Mouse (Mus musculus): Measurements from ENCODE around the gene 2900026A02Rik.

Gene 2900026A02Rik

GRCm38 (mm10) chr5:113210314-113210713 lies 10.7 kb downstream of the 2900026A02Rik start:
- DNase-seq: no peak

GRCm38 (mm10) chr5:113209898-113210297 lies 11.1 kb downstream of the 2900026A02Rik start:
- DNase-seq: no peak

DNA sequence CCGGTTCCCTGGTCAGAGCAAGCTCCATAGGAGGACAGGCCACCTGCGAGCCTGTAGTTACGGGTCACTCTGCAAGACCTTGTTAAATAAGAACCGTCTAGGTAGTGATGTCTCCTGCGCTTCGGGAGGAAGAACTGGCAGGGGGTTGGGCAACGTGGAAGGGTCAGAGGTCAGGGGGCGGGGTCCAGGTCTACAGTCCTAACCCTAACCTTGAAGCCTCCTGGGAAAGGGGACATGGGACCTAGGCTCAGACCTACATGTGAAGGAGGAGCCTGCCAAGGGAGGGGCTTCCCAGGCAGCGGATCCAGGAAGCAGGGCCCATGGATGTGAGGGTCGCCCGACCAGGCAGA lies 11.7 kb downstream of the 2900026A02Rik start:
- no peak for DNase-seq

GRCm38 (mm10) chr5:113208622-113209400 lies 12.2 kb downstream of the 2900026A02Rik start:
- peak; percentile 24 for DNase-seq

DNA sequence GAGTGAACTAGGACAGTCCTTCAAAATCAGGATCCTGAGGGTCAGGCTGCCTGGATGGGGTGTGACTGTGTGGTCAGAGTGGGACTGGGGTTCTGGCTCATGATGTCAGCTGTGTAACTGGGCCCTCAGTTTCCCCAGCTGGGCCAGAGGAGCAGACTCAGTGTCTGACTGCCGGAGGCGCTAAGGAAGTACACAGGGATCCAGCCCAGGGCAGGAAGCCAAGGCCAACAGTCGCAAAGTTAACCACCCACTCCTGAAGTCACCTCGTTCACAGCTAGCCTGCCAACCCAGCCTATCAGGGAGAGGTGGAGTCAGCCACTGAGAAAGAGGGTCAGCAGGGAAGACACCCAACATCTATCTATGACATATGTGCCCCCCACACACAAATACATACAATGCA lies 13.0 kb downstream of the 2900026A02Rik start:
- DNase-seq: no peak

GRCm38 (mm10) chr5:113206670-113207352 lies 14.2 kb downstream of the 2900026A02Rik start:
- DNase-seq: no peak

- DNase-seq: no peak
These were observed 16.8 kb downstream of the 2900026A02Rik start for GRCm38 (mm10) chr5:113204193-113204592.

DNA sequence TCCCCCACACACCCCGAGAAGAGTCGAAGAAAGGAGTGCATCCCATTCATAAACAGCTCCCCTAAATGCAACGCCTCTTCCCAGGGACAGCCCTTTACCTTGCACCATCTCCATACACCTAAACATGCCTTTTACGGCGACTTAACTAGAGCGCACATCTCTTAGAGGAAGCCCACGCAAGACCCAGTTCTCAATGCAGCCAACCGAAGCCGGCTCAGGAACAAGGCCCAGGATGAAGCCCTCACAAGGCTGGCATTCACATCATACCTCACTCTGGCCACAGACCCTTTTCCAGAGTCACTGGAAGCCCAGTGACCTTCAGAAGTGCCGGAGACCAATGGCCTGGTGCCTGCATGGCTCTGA lies 21.3 kb downstream of the 2900026A02Rik start:
- no peak for DNase-seq

- DNase-seq: no peak
These were observed 21.8 kb downstream of the 2900026A02Rik start for GRCm38 (mm10) chr5:113199126-113199771.

- DNase-seq: no peak
These were observed 23.9 kb downstream of the 2900026A02Rik start for GRCm38 (mm10) chr5:113196916-113197794.

- no peak for DNase-seq
These were observed 25.1 kb downstream of the 2900026A02Rik start for GRCm38 (mm10) chr5:113195907-113196306.

DNA sequence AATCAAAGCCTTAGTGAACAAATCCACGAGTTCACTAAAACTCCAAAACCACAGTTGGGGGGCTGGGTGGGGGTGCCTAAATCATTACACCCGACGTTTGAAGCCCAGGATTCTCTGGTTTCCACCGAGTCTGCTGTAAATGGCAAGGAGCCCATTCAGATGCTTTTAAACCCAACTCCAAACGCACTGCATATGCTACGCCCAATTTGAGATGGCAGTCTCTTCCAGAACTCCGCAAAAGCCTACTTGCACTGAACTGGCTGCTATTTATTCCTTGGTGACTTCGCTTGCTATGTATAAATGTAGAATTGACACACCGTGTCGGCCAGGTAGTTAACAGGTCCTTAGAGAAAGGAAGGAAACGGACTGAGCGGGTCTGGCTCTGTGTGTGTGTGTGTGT lies 25.6 kb downstream of the 2900026A02Rik start:
- DNase-seq: no peak

DNA sequence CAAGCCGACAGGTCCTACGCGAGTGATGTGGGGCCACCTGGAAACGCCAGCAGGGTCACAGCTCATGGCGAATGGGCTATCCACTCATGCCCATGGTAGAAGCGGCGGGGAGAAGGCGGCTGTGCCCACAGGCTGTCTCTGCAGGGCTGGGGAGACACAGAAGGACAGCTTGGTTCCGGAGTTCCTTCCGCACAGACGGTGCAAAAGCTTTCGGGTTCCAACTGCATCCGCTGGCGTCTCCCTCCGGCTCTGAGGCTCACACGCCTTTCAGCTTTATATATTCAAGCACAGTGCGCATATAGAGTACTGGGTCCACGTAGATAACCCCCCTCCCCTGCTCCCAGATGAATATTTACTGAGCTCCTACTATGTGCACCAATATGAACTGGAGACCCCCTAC lies 27.3 kb downstream of the 2900026A02Rik start:
- no peak for DNase-seq

DNA sequence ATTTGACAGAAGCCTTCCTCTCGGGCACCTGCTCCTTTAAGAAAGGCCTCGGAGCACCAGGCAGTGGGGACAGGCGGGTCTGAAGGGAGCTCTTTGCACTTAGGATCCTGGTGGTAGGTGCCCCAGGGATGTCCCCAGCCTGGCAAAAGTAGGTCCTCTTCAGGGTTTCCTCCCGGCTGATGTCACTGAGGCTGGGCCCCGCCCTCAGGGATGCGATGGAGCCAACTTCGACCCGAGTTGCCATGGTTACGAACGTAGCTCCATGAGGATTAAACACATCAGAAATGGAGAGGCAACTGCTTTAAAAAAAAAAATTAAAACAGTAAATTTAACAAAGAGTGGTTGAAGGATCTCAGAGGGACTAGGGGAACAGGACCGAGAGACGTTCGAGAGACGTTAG lies 29.1 kb downstream of the 2900026A02Rik start:
- DNase-seq: no peak

DNA sequence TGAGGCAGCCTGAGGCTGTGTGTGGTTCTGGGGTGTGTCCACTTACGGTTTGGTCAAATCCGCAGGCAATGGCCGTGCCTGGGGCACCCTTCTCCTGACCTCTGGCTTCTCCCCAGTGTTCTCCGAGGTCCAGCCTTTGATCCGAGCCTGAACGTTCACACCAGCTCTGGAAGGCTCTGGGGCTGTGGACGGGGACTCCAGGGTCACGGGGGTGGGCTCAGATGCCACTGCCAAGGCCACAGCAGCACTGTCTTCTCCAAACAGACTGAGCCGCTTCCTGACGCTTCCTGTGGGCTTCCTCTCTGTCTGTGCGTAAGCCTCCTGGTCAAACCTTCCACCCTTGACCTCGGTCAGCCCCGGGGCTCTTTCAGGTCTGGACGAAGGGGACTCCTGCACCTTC lies 30.5 kb downstream of the 2900026A02Rik start:
- DNase-seq: no peak

DNA sequence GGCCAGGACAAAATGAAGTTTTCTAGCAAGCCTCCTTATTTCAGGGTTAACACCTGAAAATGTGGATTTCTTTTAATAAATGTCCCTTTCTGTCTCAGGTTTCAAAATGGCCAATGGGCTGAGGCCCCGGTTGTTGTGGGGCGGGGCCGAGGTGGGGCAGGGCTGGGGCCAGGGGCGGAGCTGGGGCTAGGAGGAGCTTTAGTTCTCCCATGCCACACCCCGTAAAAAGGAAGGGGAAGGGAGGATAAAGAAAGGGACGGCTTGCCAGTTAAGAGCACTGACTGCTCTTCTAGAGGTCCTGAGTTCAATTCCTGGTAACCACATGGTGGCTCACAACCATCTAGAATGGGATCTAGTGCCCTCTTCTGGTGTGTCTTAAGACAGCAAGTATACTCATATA lies 39.6 kb downstream of the 2900026A02Rik start:
- DNase-seq: no peak

DNA sequence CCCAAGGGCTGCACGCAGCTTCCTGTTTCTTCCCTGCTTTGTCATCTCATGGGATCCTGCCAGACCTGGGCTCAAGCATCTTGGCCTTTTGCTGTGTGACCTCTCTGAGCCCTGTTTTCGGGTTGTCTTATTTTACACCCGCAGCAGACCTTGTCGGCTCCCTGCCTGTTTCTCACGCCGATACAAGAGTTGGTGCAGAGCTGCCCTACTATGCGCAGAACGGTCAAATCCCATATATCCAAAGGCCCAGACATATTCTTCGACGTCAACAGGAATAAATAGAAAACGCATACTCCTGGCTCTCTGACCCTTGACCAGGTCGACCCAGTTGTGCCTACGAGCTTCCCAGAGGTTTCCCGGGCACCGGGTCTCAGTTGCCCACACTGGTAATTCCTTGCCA lies 40.3 kb downstream of the 2900026A02Rik start:
- no peak for DNase-seq

DNA sequence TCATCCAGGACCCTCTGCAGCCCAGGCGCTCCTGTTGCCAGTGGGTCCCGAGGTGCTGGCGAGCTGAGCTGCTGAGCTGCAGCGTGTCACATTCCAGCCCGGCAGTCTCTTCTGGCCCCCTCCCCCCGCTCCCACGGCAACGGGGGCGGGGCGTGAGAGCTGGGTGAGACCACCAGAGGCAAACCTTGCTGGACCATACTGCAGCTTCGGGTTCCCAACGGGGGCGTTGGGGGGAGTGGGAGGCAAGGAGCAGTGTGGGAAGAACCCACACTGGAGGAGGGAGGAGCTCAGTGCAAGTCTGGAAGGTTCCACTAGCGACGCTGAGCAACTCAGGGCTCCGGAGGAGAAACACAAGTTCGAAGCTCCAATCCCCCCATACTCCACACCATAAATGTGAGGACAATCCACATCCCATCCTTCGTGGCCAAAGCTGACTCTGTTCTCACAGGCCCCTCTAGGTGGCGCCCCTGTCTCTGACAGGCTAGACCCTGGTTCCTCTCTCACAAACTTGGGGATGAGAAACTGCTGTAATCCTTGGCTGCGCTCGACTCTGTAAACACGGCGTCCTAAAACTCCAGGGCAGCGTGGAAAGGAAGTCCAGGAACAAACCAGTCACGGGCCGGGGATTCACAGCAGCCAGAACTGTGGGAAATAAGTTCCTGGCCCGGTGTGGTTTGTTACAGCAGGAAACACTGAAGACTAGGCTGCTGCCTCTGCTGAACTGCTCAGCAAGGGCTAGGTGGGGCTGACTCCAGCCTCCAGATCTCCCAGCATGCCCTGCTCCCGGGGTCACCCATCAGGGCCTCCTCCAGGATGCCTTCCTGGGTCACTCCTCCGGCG lies 41.0 kb downstream of the 2900026A02Rik start:
- DNase-seq: peak; percentile 73

GRCm38 (mm10) chr5:113179451-113179842 lies 41.6 kb downstream of the 2900026A02Rik start:
- DNase-seq: no peak

- DNase-seq: no peak
These were observed 45.1 kb downstream of the 2900026A02Rik start for GRCm38 (mm10) chr5:113175976-113176375.

DNA sequence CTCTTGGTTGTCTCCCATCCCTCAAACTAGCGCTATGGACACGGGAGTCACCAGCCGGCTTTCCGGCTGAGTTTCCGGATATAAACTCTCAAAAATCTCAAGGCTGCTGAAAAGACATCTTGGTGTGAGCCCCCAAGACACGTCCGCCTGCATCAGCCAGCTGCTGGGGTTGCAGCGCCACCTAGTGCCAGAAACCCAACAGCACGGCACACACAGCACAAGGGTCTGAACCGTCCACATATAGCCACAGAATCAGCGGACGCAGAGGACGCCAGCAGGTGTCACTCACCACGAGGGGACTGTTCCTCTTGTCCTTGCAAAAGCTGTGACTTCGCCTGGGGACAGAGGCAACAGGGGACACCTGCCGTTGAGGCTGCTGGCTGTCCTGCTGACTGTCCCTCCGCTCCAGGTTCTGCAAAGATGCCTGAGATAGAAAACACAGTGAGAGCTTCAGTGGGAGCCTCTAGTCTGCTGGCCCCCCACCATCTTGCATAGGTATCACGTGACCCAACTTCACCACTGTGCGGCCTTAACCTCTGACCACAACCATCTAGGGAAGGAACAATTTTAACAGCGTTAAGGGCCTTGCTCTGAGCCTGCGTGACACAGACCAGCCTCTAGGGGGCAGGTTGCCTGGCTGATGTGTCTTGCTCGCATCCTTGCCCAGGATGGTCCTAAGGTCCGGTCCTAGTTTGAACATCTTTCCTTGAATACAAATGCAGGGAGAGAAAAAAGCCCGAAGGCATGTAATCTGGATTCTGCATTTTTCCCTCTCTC lies 45.9 kb downstream of the 2900026A02Rik start:
- DNase-seq: no peak
